Mouse (Mus musculus) kidney, embryonic 16.5 days (tissue): Measurements from ENCODE around the gene Smarcal1. TPM values are rescaled to one million over a fixed set of nuclear protein-coding genes. Genes with fewer than 3 reads are reported as not detected.

Source experiments
- ATAC-seq: fragments of 200-750 bp; cut with Nextera tagmentation; 2 replicates; pipeline ENCODE4 v1.8.0; 2017; ENCODE audit warnings: moderate TSS enrichment; ENCODE audit not compliant: low FRiP score, low TSS enrichment
- H3K27ac ChIP-seq: fragments of 300-500 bp; sonication (generic); 2 replicates; pipeline ENCODE4 v1.5.1; 2014; ENCODE audit warnings: low read length
- H3K27me3 ChIP-seq: fragments of 300-500 bp; sonication (generic); 2 replicates; pipeline ENCODE4 v1.6.1; 2014; ENCODE audit warnings: low read length, control low read depth, mixed read lengths; ENCODE audit not compliant: insufficient read depth
- H3K36me3 ChIP-seq: fragments of 300-500 bp; sonication (generic); 2 replicates; pipeline ENCODE4 v1.6.1; 2014; ENCODE audit warnings: low read length, control low read depth, mixed read lengths; ENCODE audit not compliant: insufficient read depth
- H3K4me1 ChIP-seq: fragments of 300-500 bp; sonication (generic); 2 replicates; pipeline ENCODE4 v1.6.1; 2014; ENCODE audit warnings: low read length, control low read depth, mixed read lengths; ENCODE audit not compliant: insufficient read depth
- H3K4me2 ChIP-seq: fragments of 300-500 bp; sonication (generic); replicated peaks from 2 replicates; pipeline ENCODE4 v1.6.1; 2014; ENCODE audit warnings: low read depth, low read length
- H3K4me3 ChIP-seq: fragments of 300-500 bp; sonication (generic); 2 replicates; pipeline ENCODE4 v1.5.1; 2014; ENCODE audit warnings: mild to moderate bottlenecking, low read length
- H3K9ac ChIP-seq: fragments of 300-500 bp; sonication (generic); replicated peaks from 2 replicates; pipeline ENCODE4 v1.6.1; 2014; ENCODE audit warnings: low read length
- H3K9me3 ChIP-seq: fragments of 300-500 bp; sonication (generic); 2 replicates; pipeline ENCODE4 v1.6.1; 2016; ENCODE audit warnings: low read length, control low read depth
- WGBS: fragments of 180-500 bp; shearing (Covaris S2); extraction: QIAGEN DNeasy Blood & Tissue Kit; methylation state at CpG from one replicate; pipeline ENCODE4 v1.1.7; 2014; 5-methylcytosine and 5-hydroxymethylcytosine counted together
- polyA plus RNA-seq: library from polyadenylated mRNA; unstranded; fragments of >200 nt; fragmentation: Nextera tagmentation; extraction: Ambion mirVana; gene quantifications from 2 replicates; pipeline ENCODE4 v1.2.1, GENCODE M21; 2015

Gene Smarcal1
- polyA plus RNA-seq, 1 experiment from 2014 or later = 26.2 TPM

- ATAC-seq = no peak
- H3K27me3 ChIP-seq = no peaks in the 10 kb centered on the region
- H3K4me2 ChIP-seq = no peak overlapping the region
- no peaks in the 10 kb centered on the region for H3K36me3 ChIP-seq
- H3K4me1 ChIP-seq = no peaks in the 10 kb centered on the region
- 38% methylated on average over 9 of the region's 9 CpGs for WGBS
- H3K9me3 ChIP-seq = no peaks in the 10 kb centered on the region
- no peak overlapping the region for H3K4me3 ChIP-seq
- no peak overlapping the region for H3K9ac ChIP-seq
- no peak overlapping the region for H3K27ac ChIP-seq
Observed at GRCm38 (mm10) chr1:72567056-72567455, 16.0 kb upstream of the Smarcal1 start.

DNA sequence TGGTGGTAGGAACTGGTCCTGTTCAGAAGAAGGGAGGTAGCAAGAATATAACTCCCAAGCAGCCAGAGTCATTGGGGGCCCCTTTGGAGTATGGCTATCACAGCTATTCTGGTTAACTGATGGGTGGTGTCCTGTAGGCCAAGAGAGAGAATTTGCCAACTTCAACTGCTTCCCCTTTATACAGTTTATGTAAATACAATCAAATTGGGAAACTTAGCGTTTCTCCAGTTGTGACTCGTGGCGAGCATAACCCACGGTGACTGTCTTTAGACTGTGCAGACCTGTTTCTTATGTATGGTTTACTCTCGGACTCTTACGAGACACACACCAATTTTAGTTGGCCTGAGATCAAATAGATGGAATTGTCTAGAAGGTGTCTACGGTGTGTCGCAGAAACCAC is 14.3 kb upstream of the Smarcal1 start:
- Histone ChIP-seq H3K9ac (no peak overlapping the region), H3K27me3 (no peaks in the 10 kb centered on the region), H3K4me2 (no peak overlapping the region), H3K36me3 (no peaks in the 10 kb centered on the region), H3K9me3 (no peaks in the 10 kb centered on the region), H3K4me1 (no peaks in the 10 kb centered on the region), H3K4me3 (no peak overlapping the region), H3K27ac (no peak overlapping the region)
- ATAC-seq = no peak
- WGBS = 94% methylated on average over 8 of the region's 8 CpGs

DNA sequence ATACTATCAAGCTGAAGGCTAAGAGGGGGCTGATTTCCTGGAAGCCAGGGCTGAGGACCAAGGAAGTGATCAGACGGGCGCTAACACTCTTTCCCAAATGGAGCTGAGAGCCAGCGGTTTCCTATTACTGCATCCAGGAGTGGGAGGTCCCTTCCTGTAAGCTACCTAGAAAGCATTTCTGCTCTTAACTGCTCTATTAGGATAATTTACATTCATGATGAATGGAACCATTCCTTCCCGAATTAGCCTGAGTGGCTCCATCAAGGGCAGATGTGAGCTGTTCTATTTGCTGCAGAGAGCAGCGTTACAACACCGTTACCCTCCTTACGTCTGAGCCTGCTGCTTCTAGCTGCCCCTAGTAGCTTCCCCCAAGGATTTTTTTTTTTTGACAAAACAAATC is 9.0 kb upstream of the Smarcal1 start:
- Histone ChIP-seq H3K4me1 (peaks cover 5% of the 10 kb centered on the region; the same call in 1 of the 2 replicates), H3K9me3 (no peaks in the 10 kb centered on the region), H3K4me3 (no peak overlapping the region), H3K9ac (no peak overlapping the region), H3K4me2 (no peak overlapping the region), H3K27me3 (peaks cover 10% of the 10 kb centered on the region; the same call in 1 of the 2 replicates), H3K27ac (no peak overlapping the region), H3K36me3 (no peaks in the 10 kb centered on the region)
- no peak for ATAC-seq
- WGBS = 22% methylated on average over 7 of the region's 7 CpGs

DNA sequence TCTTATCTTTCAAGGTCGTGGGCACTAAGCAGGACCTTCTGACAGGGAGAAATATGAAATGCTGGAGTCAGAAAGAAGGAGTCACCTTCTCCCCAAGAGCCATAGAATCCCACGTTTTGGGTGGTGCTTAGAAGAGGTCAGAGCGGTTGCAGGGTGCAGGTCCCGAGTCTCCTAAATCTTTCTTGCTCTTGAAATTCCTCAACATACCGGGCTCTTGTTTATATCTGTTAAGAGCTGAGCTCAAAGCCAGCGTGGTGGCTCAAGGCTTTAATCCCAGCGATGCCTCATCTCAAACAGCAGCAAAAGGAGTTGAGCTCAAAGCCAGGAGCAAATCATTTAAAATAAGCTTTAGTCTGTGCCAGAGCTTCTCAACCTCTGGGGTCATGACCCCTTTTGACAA is 8.4 kb upstream of the Smarcal1 start:
- WGBS = 63% methylated on average over 7 of the region's 7 CpGs

GRCm38 (mm10) chr1:72575121-72575520 is 7.9 kb upstream of the Smarcal1 start:
- Histone ChIP-seq H3K36me3 (no peaks in the 10 kb centered on the region), H3K9ac (no peak overlapping the region), H3K27me3 (peaks cover 10% of the 10 kb centered on the region; the same call in 1 of the 2 replicates), H3K4me2 (no peak overlapping the region), H3K27ac (no peak overlapping the region), H3K4me3 (no peak overlapping the region), H3K4me1 (peaks cover 5% of the 10 kb centered on the region; the same call in 1 of the 2 replicates), H3K9me3 (no peaks in the 10 kb centered on the region)
- 55% methylated on average over 4 of the region's 4 CpGs for WGBS
- ATAC-seq = no peak

More for the DNA sequence above, 8.4 kb upstream of the Smarcal1 start:
- no peak for ATAC-seq
- no peak overlapping the region for H3K4me2 ChIP-seq
- peaks cover 5% of the 10 kb centered on the region; the same call in 1 of the 2 replicates for H3K4me1 ChIP-seq
- H3K36me3 ChIP-seq = no peaks in the 10 kb centered on the region
- no peak overlapping the region for H3K4me3 ChIP-seq
- no peak overlapping the region for H3K9ac ChIP-seq
- peaks cover 10% of the 10 kb centered on the region; the same call in 1 of the 2 replicates for H3K27me3 ChIP-seq
- no peaks in the 10 kb centered on the region for H3K9me3 ChIP-seq
- H3K27ac ChIP-seq = no peak overlapping the region

DNA sequence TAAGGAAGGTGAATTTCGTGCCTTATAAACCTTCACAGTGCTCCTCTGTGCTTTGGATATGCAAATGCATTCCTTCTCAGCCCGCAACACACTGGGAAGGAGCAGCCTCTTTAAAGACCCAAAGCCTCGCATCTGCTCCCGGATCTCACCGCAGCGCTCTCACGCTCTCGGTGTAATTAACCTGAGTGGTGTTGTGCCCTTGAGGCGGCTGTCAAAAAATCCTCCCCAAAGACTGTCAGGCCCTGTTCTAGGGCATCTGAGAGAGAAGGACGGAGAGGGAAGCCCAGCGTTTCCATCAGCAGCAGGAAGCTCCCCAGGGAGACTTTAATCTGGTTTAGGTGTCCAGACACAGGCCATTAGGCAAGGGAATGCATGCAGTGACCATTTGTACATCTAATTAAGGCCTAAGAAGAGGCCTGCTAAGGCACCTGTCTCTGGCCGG is 5.5 kb upstream of the Smarcal1 start:
- Histone ChIP-seq H3K4me1 (peaks cover 5% of the 10 kb centered on the region; the same call in 1 of the 2 replicates), H3K9me3 (no peaks in the 10 kb centered on the region), H3K9ac (no peak overlapping the region), H3K4me3 (no peak overlapping the region), H3K27ac (no peak overlapping the region), H3K36me3 (no peaks in the 10 kb centered on the region), H3K27me3 (peaks cover 10% of the 10 kb centered on the region; the same call in 1 of the 2 replicates), H3K4me2 (peak overlapping the region; percentile 32)
- 4% methylated on average over 12 of the region's 12 CpGs for WGBS
- ATAC-seq = 0 out of 2 replicates have a peak, but pooled peaks have one; percentile 29

DNA sequence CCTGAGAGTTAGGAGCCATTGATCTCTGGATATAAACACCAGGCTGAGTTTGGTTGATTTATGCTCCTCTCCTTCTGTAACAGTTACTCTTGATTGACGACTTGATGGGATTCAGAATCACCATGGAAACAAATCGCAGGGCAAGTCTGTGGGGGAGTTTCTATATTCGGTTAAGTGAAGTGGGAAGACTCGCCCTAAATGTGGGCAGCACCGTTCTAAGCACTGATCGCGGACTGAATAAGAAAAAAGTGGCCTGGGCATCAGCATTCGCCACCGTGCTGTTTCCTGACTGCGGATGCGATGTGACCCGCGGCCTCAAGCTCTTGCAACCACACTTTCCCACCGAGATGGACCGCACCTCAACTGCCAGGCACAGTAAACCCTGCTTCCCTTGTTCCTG is 4.7 kb upstream of the Smarcal1 start:
- Histone ChIP-seq H3K4me1 (peaks cover 5% of the 10 kb centered on the region; the same call in 1 of the 2 replicates), H3K9ac (no peak overlapping the region), H3K4me3 (no peak overlapping the region), H3K27ac (no peak overlapping the region), H3K9me3 (no peaks in the 10 kb centered on the region), H3K4me2 (no peak overlapping the region; the same call in 1 of the 2 replicates), H3K27me3 (peaks cover 10% of the 10 kb centered on the region; the same call in 1 of the 2 replicates), H3K36me3 (no peaks in the 10 kb centered on the region)
- no peak for ATAC-seq
- 24% methylated on average over 15 of the region's 15 CpGs for WGBS

GRCm38 (mm10) chr1:72578806-72579205 is 4.2 kb upstream of the Smarcal1 start:
- H3K27me3 ChIP-seq = peaks cover 10% of the 10 kb centered on the region; the same call in 1 of the 2 replicates
- no peaks in the 10 kb centered on the region for H3K36me3 ChIP-seq
- no peaks in the 10 kb centered on the region for H3K9me3 ChIP-seq
- ATAC-seq = no peak
- H3K4me3 ChIP-seq = no peak overlapping the region
- no peak overlapping the region; the same call in 1 of the 2 replicates for H3K4me2 ChIP-seq
- 20% methylated on average over 4 of the region's 4 CpGs for WGBS
- peaks cover 5% of the 10 kb centered on the region; the same call in 1 of the 2 replicates for H3K4me1 ChIP-seq
- H3K27ac ChIP-seq = no peak overlapping the region
- no peak overlapping the region for H3K9ac ChIP-seq

DNA sequence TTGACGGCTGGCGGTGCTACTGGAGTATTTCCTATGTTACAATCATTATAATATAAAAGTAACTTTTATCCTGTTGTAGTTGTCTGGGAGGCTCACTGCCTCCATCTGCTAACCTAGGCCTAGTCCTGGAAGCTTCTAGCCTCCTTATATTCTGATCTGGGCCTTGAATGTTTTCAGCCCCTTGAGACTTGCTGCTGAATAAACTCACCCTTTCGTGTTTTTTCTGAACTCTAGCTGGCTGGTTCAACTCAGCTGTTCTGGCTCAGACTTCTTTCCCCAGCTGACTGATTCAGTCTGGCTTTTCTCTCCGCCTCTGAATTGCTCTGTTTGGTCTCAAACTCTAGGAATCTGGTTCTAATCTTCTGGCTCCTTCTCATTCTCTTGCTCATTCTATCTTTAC is 855 bp downstream of the Smarcal1 start:
- peak overlapping the region; percentile 86 for H3K27ac ChIP-seq
- peak overlapping the region; percentile 62 for H3K4me2 ChIP-seq
- no peaks in the 10 kb centered on the region for H3K9me3 ChIP-seq
- WGBS = 69% methylated on average over 4 of the region's 4 CpGs
- no peak for ATAC-seq
- no peaks in the 10 kb centered on the region for H3K4me1 ChIP-seq
- peaks cover 22% of the 10 kb centered on the region for H3K36me3 ChIP-seq
- peak overlapping the region; percentile 81 for H3K9ac ChIP-seq
- H3K4me3 ChIP-seq = peak overlapping the region; percentile 79
- no peaks in the 10 kb centered on the region for H3K27me3 ChIP-seq

DNA sequence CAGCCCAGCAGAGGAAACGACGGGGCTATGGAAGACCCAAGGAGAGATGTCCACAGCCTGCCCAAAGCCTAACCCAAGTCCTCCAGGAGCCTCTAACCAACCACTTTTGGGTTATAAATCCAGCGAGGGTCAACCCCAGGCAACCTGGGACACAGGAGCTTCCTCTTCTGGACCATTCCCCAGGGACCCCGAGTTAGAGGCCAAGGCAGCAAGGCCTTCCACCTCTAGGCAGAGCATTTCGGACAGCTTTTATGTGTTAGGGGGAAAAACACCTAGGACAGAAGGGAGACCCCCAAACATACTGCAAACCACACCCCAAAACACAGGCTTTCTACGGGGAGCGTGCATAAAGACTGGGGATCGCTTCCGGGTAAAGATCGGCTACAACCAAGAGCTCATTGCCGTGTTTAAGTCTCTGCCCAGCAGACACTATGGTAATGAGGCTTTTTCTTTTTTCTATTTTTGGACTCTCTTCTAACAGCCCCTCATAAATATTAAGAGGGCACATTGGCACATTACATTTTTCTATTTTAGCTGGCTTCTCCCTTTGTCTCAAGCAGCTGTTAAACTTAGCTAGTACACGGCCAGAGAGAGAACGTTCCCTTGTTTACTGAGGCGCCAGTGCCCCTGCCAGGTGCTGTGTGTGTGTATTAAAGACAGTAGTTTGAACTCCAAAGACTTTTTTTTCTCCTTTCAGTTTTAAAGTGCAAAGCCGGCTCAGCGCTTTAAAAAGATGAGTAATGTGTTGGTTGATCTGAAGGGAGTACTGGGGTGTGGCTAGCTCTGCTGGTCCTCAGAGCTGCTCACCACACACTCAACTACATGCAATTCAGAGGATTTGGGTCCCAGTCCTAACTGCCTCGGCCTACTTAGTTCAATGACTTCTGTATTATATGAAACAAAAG is 3.2 kb downstream of the Smarcal1 start:
- H3K36me3 ChIP-seq = peaks cover 31% of the 10 kb centered on the region
- no peaks in the 10 kb centered on the region for H3K27me3 ChIP-seq
- ATAC-seq = no peak
- H3K4me2 ChIP-seq = no peak overlapping the region
- WGBS = 90% methylated on average over 17 of the region's 17 CpGs
- no peak overlapping the region for H3K4me3 ChIP-seq
- no peak overlapping the region for H3K9ac ChIP-seq
- no peaks in the 10 kb centered on the region for H3K9me3 ChIP-seq
- no peak overlapping the region for H3K27ac ChIP-seq
- no peaks in the 10 kb centered on the region for H3K4me1 ChIP-seq
